Mouse (Mus musculus) bone marrow, adult 2 months (tissue): ENCODE data around the gene Ccdc154.

Experiments used
- CTCF ChIP-seq: fragments of 200-500 bp; IDR thresholded peaks from 2 replicates; pipeline ENCODE4 v1.5.1; 2011; ENCODE audit warnings: low read length, control low read depth; ENCODE audit not compliant: control insufficient read depth, insufficient read depth
- POLR2A ChIP-seq: fragments of 200-500 bp; IDR thresholded peaks from 2 replicates; pipeline ENCODE4 v1.6.1; 2011; ENCODE audit warnings: low read depth, mild to moderate bottlenecking, control low read depth, low read length, borderline replicate concordance; ENCODE audit not compliant: control insufficient read depth

DNA sequence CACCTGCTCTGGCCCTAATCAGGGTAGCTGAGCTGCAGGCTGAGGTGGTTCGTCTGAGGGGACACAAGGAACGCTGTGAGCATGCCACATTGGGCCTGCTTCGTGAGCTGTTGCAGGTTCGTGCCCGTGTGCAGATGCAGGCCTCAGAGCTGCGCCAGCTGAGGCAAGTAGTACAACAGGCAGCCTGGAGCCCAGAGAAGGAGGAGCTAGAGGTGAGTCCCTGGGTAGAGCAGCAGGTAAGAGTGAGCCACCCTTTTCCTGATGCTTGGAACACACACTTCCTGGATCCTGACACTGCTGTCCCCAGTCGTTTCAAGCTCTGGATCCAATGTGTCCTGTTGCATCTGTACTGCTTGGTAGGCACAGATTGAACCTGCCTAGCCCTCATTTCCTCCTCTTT lies 1.1 kb downstream of the Ccdc154 start:
- TF ChIP-seq CTCF = no peak
- TF ChIP-seq POLR2A = no peak
